Mouse (Mus musculus) left cerebral cortex, postnatal 14 days (tissue): ENCODE data around the gene Cox8a. TPM values are rescaled to one million over a fixed set of nuclear protein-coding genes. Genes with fewer than 3 reads are reported as not detected.
A peak's percentile ranks its signal among the peaks of the same experiment; 100 is the strongest.

Experiments used
- DNase-seq, 2 experiments: peaks; one replicate each; pipeline ENCODE4 v3.0.0; 2021 to 2022; ENCODE audit warnings: low spot score in 2 of 2, mixed read lengths in 1 of 2
- intact Hi-C: fragments of 180-260 bp; cut with DNase I; formaldehyde crosslinking; loops from one replicate; pipeline ENCODE4 v1.15.1; 2025
- total RNA-seq, 2 experiments: library from RNA; stranded (reverse); gene quantifications; 2 replicates each; pipeline ENCODE4 v1.2.3; 2021

Cox8a gene
- total RNA-seq, 2 experiments from 2014 or later, result 1,118 to 1,183 TPM

DNA sequence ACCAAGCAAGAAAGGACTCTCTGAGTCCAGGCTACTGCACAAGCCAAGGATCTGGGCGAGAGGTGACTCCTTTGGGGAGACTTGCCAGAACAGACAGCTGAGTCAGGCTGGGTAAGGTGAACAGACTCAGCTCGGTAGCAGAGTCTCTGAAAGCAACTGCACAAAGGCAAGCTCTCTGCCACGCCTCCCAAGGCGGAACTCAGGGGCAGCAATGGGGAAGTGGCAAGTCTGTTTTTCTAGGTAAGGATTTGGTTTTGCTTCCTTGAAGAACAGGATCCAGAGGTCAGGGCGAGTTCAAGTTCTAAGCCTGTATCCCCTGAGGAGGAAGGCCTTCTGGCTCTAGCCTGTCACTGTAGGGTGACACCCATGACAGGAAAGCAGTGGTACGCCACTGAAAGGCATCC, 9.1 kb upstream of the Cox8a start:
- intact Hi-C loops, result no loop called here
- DNase-seq, result no peak

DNA sequence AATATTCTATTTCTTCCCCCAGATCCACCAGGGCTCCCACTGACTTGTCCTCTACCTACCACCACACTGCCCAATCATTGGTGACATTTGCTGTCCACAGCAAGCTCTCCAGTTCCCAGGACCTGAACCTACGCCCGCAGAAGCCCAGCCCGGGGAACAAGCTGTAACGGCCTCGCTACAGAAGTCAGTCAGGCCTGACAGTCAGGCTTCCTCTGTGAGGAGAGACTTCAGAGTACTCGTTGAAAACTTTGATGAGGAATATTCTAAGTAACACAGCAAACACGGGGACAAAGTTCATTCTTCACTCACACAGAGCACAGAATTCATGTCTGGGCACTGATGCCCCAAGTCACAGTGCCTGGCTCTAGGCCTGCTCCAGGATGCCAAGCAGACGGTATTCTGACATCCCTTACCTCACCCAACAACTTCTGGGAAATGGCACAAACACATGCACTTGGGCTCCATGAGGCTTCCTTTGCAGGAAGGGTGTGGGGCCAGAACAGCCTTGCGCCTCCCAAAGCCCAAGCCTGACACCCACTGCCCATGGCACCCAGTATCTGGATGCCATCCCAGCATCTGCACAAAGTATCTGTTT, 7.8 kb upstream of the Cox8a start:
- intact Hi-C loops, result no loop called here
- DNase-seq, result no peak

GRCm38 (mm10) chr19:7224253-7224652, 6.8 kb upstream of the Cox8a start:
- no peak for DNase-seq
- intact Hi-C loops, result no loop called here

GRCm38 (mm10) chr19:7223488-7223887, 6.1 kb upstream of the Cox8a start:
- DNase-seq, result no peak
- intact Hi-C loops, result no loop called here

GRCm38 (mm10) chr19:7222196-7222595, 4.8 kb upstream of the Cox8a start:
- no peak for DNase-seq
- intact Hi-C loops, result no loop called here

GRCm38 (mm10) chr19:7218753-7219152, 1.3 kb upstream of the Cox8a start:
- intact Hi-C loops, result no loop called here
- DNase-seq, result no peak

- DNase-seq, result no peak
- intact Hi-C loops, result no loop called here
These were observed 481 bp upstream of the Cox8a start for GRCm38 (mm10) chr19:7217926-7218267.

DNA sequence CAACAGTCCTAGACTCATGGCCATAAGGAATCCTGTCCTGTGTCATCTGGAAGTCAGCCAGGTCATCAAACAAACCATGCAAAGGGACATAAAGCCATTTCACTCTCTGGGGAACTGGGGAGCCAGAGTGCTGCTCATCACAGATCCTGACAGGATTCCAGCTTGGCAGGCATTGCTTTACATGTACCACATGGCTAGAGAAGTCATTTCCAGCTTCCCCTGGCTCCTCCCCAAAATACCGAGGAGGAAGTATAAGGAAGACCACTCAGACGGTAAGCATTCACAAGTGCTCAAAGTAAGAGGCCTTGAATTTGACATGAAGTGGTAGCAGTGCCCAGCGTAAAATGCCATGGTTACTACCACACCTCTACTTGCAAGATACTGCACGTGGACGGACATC, 2.9 kb downstream of the Cox8a start:
- peak in 1 of 2 experiments; percentile 39 for DNase-seq
- intact Hi-C loops, result no loop called here

GRCm38 (mm10) chr19:7213010-7213409, 4.4 kb downstream of the Cox8a start:
- intact Hi-C loops, result no loop called here

GRCm38 (mm10) chr19:7212216-7212615, 5.2 kb downstream of the Cox8a start:
- intact Hi-C loops, result no loop called here
- DNase-seq, result no peak

More at GRCm38 (mm10) chr19:7213010-7213409, 4.4 kb downstream of the Cox8a start:
- DNase-seq, result no peak

DNA sequence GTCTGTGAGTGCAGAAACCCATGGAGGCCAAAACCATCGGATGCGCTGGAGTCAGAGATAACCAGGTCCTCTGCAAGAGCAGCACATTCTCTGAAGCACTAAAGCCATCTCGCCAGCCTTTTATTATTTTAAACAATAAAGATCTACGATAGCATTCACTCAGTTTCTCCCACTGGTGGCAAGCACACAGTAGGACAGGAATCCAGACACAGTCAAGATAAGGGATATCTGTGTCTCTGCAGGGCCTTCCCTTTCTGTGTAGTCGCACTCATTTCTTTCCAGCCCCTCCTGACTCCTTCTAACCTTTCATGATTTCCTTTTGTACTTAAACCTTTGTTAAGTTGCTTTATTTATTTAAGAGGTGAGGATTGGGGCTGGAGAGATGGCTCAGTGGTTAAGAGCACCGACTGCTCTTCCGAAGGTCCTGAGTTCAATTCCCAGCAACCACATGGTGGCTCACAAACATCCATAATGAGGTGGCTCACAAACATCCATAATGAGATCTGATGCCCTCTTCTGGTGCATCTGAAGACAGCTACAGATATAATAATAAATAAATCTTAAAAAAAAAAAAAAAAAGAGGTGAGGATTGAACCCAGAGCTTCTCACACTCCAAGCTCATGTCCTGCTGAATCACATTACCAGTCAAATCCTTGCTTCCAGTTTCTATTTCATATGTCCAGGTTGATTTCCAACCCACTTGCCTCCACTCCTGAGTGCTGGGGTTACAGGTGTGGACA, 7.3 kb downstream of the Cox8a start:
- no peak for DNase-seq
- intact Hi-C loops, result no loop called here

DNA sequence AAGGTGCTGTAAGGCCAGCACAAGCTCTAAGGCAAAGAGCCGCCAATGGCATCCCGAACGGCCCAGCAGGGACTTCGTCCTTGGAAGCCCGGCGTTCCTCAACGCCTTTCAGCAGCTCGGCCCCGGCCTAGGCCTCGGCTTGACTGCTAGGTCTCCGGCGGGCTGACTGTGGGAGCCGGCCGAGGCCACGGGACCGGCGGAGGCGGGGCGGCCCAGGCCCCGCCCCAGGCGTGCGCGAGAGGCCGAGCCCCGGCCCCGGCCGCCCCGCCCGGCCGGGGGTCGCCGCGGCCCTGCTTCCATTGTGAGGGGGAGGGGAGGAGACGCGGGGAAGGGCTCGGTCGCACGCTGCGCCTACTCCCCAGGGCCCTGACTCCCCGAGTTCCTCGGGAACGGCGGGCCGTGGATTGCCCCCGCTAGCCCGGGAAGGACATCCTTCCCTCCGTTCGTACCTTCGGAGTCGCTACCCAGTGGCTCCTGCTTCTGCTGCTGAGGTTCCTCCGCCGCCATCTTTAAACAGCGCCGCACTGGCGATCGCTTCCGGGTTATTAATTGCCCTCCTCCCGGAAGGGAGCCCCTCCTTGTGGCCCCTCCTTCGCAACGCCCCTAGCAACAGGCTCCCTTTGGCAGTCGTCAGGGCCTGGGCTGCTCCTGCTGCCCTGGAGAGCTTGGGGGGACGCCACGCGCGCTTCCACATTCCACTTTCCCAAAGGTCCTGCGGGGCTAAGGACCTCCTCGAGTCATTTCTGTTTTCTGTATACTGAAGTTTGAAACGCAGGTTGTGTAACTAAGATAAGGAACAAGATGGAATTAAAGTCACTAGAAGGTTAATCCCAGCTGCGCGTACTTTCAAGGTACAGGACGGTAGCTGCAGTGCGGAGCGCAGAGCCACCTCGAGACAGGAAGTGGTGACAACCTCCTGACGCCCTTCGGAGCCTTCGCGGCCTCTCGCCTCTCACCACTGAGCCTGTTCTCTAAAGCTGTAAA, 11.4 kb downstream of the Cox8a start, which contains the start of gene Otub1:
Gene Otub1 (minus strand): TSS at position 564 of the 984 bp plus-strand sequence.
- intact Hi-C loops, result no loop called here
- peak; percentile 93 for DNase-seq

DNA sequence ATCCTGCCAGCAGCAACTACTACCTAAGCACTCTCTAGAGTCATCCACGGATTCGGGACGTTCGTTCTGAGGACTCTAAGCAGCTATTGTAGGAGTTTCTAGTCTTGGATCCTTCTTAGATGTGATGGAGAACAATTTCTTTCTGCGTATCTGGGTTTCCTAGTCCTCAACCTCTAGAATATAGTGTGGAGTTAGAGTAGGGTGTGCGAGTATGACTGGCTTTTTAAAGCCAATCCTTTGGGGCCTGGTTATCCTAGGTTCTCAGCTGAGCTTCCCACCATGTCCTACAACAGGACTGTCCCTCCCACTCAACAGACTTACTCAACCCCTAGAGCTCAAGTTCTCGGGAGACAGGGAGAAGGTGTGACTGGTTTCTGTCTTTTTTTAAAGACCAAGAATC, 12.1 kb downstream of the Cox8a start:
- DNase-seq, result no peak
- intact Hi-C loops, result no loop called here

DNA sequence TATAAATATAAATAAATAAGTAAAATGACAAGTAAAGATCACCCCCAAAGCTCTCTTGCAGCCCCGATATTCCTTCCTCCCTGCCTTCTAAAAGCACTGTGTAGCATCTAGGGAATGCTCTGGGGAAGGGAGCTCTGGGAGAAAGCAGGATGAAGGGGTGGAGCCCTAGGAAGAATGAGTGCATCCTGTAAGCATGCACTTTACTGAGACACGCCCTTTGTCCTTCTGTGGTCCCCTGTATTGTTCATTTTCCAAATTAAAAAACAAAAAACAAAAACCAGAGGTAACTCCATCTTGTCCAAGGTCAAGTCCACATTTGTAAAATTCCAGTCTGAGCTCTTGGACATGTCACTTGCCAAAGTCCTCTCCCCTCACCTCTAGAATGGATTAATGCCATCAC, 12.5 kb downstream of the Cox8a start:
- DNase-seq, result no peak

GRCm38 (mm10) chr19:7200427-7200826, 17.0 kb downstream of the Cox8a start:
- intact Hi-C loops, result loop anchor here (5.0 kb wide), 1 partner anchor 33 kb away; no protein-coding TSS in a partner anchor

More for the DNA sequence above, 12.5 kb downstream of the Cox8a start:
- intact Hi-C loops, result loop anchor here (5.0 kb wide), 1 partner anchor 38 kb away; no protein-coding TSS in a partner anchor

DNA sequence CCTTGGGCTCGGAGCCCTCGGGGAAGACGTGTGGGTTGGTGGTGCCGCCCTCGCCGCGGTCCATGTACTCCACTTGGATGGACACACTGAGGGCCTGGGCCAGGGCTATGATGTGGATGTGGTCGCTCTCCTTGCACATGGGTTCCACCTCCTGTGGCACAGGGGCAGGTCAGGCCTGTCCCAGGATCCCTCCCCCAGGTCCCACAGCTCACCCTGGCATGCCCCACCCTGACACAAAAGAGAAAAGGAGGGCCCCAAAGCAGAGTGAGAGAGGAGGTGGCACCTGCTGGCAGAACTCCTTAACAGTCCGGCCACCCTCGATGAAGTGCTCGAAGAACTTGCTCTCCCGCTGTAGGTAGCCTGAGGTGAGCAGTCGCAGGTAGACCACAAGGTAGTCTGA, 18.3 kb downstream of the Cox8a start:
- no peak for DNase-seq
- intact Hi-C loops, result no loop called here

More at GRCm38 (mm10) chr19:7200427-7200826, 17.0 kb downstream of the Cox8a start:
- DNase-seq, result no peak

- intact Hi-C loops, result loop anchor here (2.0 kb wide), 1 partner anchor 129 kb away; no protein-coding TSS in a partner anchor
- DNase-seq, result no peak
These were observed 20.0 kb downstream of the Cox8a start for GRCm38 (mm10) chr19:7197445-7197844.

- no peak for DNase-seq
- intact Hi-C loops, result loop anchor here (2.0 kb wide), 1 partner anchor 128 kb away; no protein-coding TSS in a partner anchor
These were observed 20.6 kb downstream of the Cox8a start for GRCm38 (mm10) chr19:7196741-7197270.
